Mouse (Mus musculus) embryonic facial prominence, embryonic 12.5 days (tissue): ENCODE results near the gene Gm5039. TPM values are rescaled to one million over a fixed set of nuclear protein-coding genes. Genes with fewer than 3 reads are reported as not detected.
"Not testable (repeated sequence)": the region's sequence is repeated elsewhere in the genome, so short reads cannot be mapped to it uniquely, and the experiment has no call there.

Experiments
- ATAC-seq: fragments of 200-750 bp; cut with Nextera tagmentation; 2 replicates; pipeline ENCODE4 v1.8.0; 2017; ENCODE audit not compliant: insufficient number of reproducible peaks, insufficient read depth, low FRiP score, low TSS enrichment
- H3K27ac ChIP-seq: fragments of 300-500 bp; sonication (generic); 2 replicates; pipeline ENCODE4 v1.5.1; 2016; ENCODE audit warnings: mild to moderate bottlenecking
- H3K27me3 ChIP-seq: fragments of 300-500 bp; sonication (generic); 2 replicates; pipeline ENCODE4 v1.6.1; 2016; ENCODE audit warnings: mild to moderate bottlenecking, moderate library complexity
- H3K36me3 ChIP-seq: fragments of 300-500 bp; sonication (generic); 2 replicates; pipeline ENCODE4 v1.6.1; 2016; ENCODE audit warnings: mild to moderate bottlenecking
- H3K4me1 ChIP-seq: fragments of 300-500 bp; sonication (generic); 2 replicates; pipeline ENCODE4 v1.6.1; 2016
- H3K4me2 ChIP-seq: fragments of 300-500 bp; sonication (generic); replicated peaks from 2 replicates; pipeline ENCODE4 v1.6.1; 2016; ENCODE audit warnings: mild to moderate bottlenecking, moderate library complexity
- H3K4me3 ChIP-seq: fragments of 300-500 bp; sonication (generic); 2 replicates; pipeline ENCODE4 v1.5.1; 2016; ENCODE audit warnings: mild to moderate bottlenecking
- H3K9ac ChIP-seq: fragments of 300-500 bp; sonication (generic); 2 replicates; pipeline ENCODE4 v1.6.1; 2016; ENCODE audit warnings: mild to moderate bottlenecking, moderate library complexity
- H3K9me3 ChIP-seq: fragments of 300-500 bp; sonication (generic); 2 replicates; pipeline ENCODE4 v1.6.1; 2016; ENCODE audit warnings: mild to moderate bottlenecking, moderate library complexity
- WGBS: fragments of 180-500 bp; shearing (Covaris S2); methylation state at CpG from one replicate; pipeline ENCODE4 v1.1.7; 2016; 5-methylcytosine and 5-hydroxymethylcytosine counted together
- polyA plus RNA-seq: library from polyadenylated mRNA; unstranded; fragments of >200 nt; fragmentation: Nextera tagmentation; extraction: Ambion mirVana; gene quantifications from 2 replicates; pipeline ENCODE4 v1.2.1, GENCODE M21; 2016

Gm5039 gene
- polyA plus RNA-seq, 1 experiment from 2014 or later: not detected

DNA sequence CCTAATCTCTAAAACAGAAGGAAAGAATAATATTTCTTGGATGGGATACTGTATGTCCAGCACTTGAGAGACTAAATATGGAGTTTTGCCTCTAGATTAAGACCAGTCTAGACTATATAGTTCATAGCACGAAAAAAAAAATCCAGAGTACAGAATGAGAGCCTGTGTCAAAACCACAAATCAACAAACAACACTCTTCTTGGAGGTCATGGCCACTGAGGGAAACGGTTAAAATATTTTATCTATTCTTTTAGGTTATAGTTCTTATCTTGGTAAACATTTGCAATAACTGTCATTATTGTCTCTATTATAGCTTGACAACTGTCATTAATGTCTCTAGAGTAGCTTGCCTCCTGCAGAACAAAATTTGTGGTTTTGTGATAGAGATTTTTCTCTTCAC lies 26.7 kb downstream of the Gm5039 start:
- H3K9ac ChIP-seq, H3K27me3 ChIP-seq, H3K27ac ChIP-seq, H3K4me3 ChIP-seq, H3K9me3 ChIP-seq, ATAC-seq, H3K36me3 ChIP-seq, H3K4me1 ChIP-seq, H3K4me2 ChIP-seq: not testable (repeated sequence)
- WGBS: 69% methylated on average over 2 of the region's 2 CpGs

DNA sequence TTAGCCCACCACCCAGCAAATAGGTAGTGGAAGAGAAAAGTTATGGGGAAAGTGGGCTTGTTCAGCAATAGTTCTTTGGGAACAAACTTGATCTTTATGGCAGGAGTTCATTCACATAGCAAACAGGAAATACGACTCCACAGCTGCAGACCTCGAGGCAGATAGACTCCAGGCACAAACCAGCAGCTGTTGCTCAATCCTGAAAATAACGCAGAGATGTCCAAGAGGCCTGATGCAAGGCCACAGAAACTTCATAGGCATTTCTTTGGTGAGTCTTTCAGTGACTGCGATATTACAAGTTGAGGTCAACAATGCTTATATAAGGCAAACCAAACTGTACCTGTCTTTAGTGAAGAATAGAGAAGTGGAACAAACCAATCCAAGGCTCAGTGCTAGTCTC lies 30.7 kb downstream of the Gm5039 start:
- H3K4me2 ChIP-seq, H3K27me3 ChIP-seq, H3K9ac ChIP-seq, H3K27ac ChIP-seq, H3K4me3 ChIP-seq, H3K9me3 ChIP-seq, ATAC-seq, H3K4me1 ChIP-seq, H3K36me3 ChIP-seq: not testable (repeated sequence)
- WGBS: 73% methylated on average over 4 of the region's 4 CpGs

DNA sequence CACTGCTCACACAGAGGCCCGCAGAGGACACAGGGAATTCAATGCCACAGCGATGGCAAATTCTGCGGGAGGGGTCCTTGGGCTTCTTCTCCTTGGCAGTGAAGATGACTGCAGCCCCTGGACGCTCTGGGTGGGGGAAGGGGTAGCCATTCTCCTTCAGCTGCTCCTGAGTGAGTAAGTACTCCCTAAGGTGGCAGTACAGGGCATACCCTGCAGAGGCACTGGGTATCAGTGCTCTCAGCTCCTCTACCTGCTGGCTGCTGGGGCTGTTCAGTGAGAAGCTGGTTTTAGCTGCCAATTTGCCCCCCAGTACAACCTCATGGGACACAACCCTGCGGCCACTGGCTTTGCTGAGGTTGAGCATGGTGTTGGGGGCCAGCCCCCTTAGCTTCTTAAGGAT lies 38.6 kb downstream of the Gm5039 start:
- not testable (repeated sequence) for H3K4me1 ChIP-seq, H3K9ac ChIP-seq, H3K36me3 ChIP-seq, H3K4me2 ChIP-seq, H3K4me3 ChIP-seq, H3K9me3 ChIP-seq, ATAC-seq, H3K27me3 ChIP-seq, H3K27ac ChIP-seq
- 88% methylated on average over 5 of the region's 5 CpGs for WGBS

DNA sequence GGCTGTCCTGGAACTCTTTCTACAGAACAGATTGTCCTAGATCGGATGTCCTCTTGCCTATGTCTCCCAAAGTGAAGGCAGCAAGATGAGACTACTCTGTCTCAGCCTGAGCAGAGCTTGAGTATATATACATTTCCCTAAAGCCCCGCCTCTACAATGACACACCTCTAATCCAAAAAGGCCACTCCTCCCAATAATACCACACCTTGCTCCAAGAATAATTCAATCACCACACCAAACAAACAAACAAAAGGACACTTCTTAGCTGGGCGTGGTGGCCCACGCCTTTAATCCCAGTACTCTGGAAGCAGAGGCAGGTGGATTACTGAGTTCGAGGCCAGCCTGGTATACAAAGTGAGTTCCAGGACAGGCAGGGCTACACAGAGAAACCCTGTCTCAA lies 49.4 kb downstream of the Gm5039 start, which contains the start of gene Gm5662:
TSS of gene Gm5662 (minus strand) at position 101 of the 400 bp plus-strand sequence.
- not testable (repeated sequence) for H3K9ac ChIP-seq, H3K36me3 ChIP-seq, H3K27me3 ChIP-seq, H3K4me2 ChIP-seq, H3K4me3 ChIP-seq, H3K9me3 ChIP-seq, H3K27ac ChIP-seq, H3K4me1 ChIP-seq, ATAC-seq
- 82% methylated on average over 5 of the region's 5 CpGs for WGBS

Other genes with a start within 250 kb of the Gm5039 start
- gene Gm16368, start 240.3 kb downstream of the Gm5039 start, polyA plus RNA-seq: not detected in 2 replicates
- not detected in 2 replicates for gene Gm10436, start 141.9 kb downstream of the Gm5039 start, polyA plus RNA-seq
- gene Gm8332, start 73.9 kb downstream of the Gm5039 start, polyA plus RNA-seq: not detected in 2 replicates
- gene Gm5662, start 49.5 kb downstream of the Gm5039 start, polyA plus RNA-seq: not detected in 2 replicates
- gene Adck1, start 36.5 kb upstream of the Gm5039 start, polyA plus RNA-seq: 23.1 and 24.3 TPM in 2 replicates